Mouse (Mus musculus): ENCODE data around the gene Gm49369. TPM values are rescaled to one million over a fixed set of nuclear protein-coding genes. Genes with fewer than 3 reads are reported as not detected.

Gene Gm49369
- polyA plus RNA-seq, 1 experiment, result not detected

GRCm38 (mm10) chr7:142398052-142398451, 15.6 kb upstream of the Gm49369 start:
- no peak for TF ChIP-seq POLR2A (IDR thresholded peaks at IDR 0.05; ENCODE audit: low read depth, low read length)
- TF ChIP-seq CTCF (IDR thresholded peaks at IDR 0.05; ENCODE audit: borderline replicate concordance, insufficient read depth, low read length), result no peak
- Histone ChIP-seq H3K4me1 (ENCODE audit: control insufficient read depth, insufficient read depth, low read length) (no peaks in the 10 kb centered on the region), H3K27ac (ENCODE audit: insufficient read depth, low read length) (no peak overlapping the region), H3K4me3 (ENCODE audit: insufficient read depth, low read length) (no peak overlapping the region)

- Histone ChIP-seq H3K4me3 (ENCODE audit: insufficient read depth, low read length) (no peak overlapping the region), H3K27ac (ENCODE audit: insufficient read depth, low read length) (no peak overlapping the region), H3K4me1 (ENCODE audit: control insufficient read depth, insufficient read depth, low read length) (no peaks in the 10 kb centered on the region; the same call in 1 of the 2 replicates)
- TF ChIP-seq CTCF (IDR thresholded peaks at IDR 0.05; ENCODE audit: borderline replicate concordance, insufficient read depth, low read length) (no peak), POLR2A (IDR thresholded peaks at IDR 0.05; ENCODE audit: low read depth, low read length) (no peak)
Observed at GRCm38 (mm10) chr7:142396611-142397010, 14.1 kb upstream of the Gm49369 start.

GRCm38 (mm10) chr7:142395472-142395871, 13.0 kb upstream of the Gm49369 start:
- H3K4me1 ChIP-seq (ENCODE audit: control insufficient read depth, insufficient read depth, low read length), result no peaks in the 10 kb centered on the region; the same call in 1 of the 2 replicates
- TF ChIP-seq POLR2A (IDR thresholded peaks at IDR 0.05; ENCODE audit: low read depth, low read length) (no peak), CTCF (IDR thresholded peaks at IDR 0.05; ENCODE audit: borderline replicate concordance, insufficient read depth, low read length) (no peak)

GRCm38 (mm10) chr7:142394261-142395190, 12.1 kb upstream of the Gm49369 start:
- Histone ChIP-seq H3K4me1 (ENCODE audit: control insufficient read depth, insufficient read depth, low read length) (no peaks in the 10 kb centered on the region; the same call in 1 of the 2 replicates), H3K27ac (ENCODE audit: insufficient read depth, low read length) (no peak overlapping the region), H3K4me3 (ENCODE audit: insufficient read depth, low read length) (no peak overlapping the region)
- no peak for TF ChIP-seq POLR2A (IDR thresholded peaks at IDR 0.05; ENCODE audit: low read depth, low read length)

More at GRCm38 (mm10) chr7:142395472-142395871, 13.0 kb upstream of the Gm49369 start:
- Histone ChIP-seq H3K27ac (ENCODE audit: insufficient read depth, low read length) (no peak overlapping the region), H3K4me3 (ENCODE audit: insufficient read depth, low read length) (no peak overlapping the region)

- Histone ChIP-seq H3K4me3 (ENCODE audit: insufficient read depth, low read length) (no peak overlapping the region), H3K4me1 (ENCODE audit: control insufficient read depth, insufficient read depth, low read length) (no peaks in the 10 kb centered on the region; the same call in 1 of the 2 replicates), H3K27ac (ENCODE audit: insufficient read depth, low read length) (0 out of 2 replicates have a peak overlapping the region, but pooled peaks have one; percentile 10)
- no peak for TF ChIP-seq POLR2A (IDR thresholded peaks at IDR 0.05; ENCODE audit: low read depth, low read length)
- no peak for TF ChIP-seq CTCF (IDR thresholded peaks at IDR 0.05; ENCODE audit: borderline replicate concordance, insufficient read depth, low read length)
Observed at GRCm38 (mm10) chr7:142393191-142393590, 10.7 kb upstream of the Gm49369 start.

GRCm38 (mm10) chr7:142391609-142392008, 9.1 kb upstream of the Gm49369 start:
- no peak for TF ChIP-seq CTCF (IDR thresholded peaks at IDR 0.05; ENCODE audit: borderline replicate concordance, insufficient read depth, low read length)

GRCm38 (mm10) chr7:142391108-142391507, 8.6 kb upstream of the Gm49369 start:
- TF ChIP-seq CTCF (IDR thresholded peaks at IDR 0.05; ENCODE audit: borderline replicate concordance, insufficient read depth, low read length) (no peak), POLR2A (IDR thresholded peaks at IDR 0.05; ENCODE audit: low read depth, low read length) (no peak)
- Histone ChIP-seq H3K4me3 (ENCODE audit: insufficient read depth, low read length) (no peak overlapping the region), H3K4me1 (ENCODE audit: control insufficient read depth, insufficient read depth, low read length) (no peaks in the 10 kb centered on the region; the same call in 1 of the 2 replicates), H3K27ac (ENCODE audit: insufficient read depth, low read length) (no peak overlapping the region)

More at GRCm38 (mm10) chr7:142391609-142392008, 9.1 kb upstream of the Gm49369 start:
- Histone ChIP-seq H3K4me3 (ENCODE audit: insufficient read depth, low read length) (no peak overlapping the region), H3K4me1 (ENCODE audit: control insufficient read depth, insufficient read depth, low read length) (no peaks in the 10 kb centered on the region; the same call in 1 of the 2 replicates), H3K27ac (ENCODE audit: insufficient read depth, low read length) (no peak overlapping the region)

- TF ChIP-seq POLR2A (IDR thresholded peaks at IDR 0.05; ENCODE audit: low read depth, low read length) (no peak), CTCF (IDR thresholded peaks at IDR 0.05; ENCODE audit: borderline replicate concordance, insufficient read depth, low read length) (no peak)
- Histone ChIP-seq H3K27ac (ENCODE audit: insufficient read depth, low read length) (no peak overlapping the region), H3K4me1 (ENCODE audit: control insufficient read depth, insufficient read depth, low read length) (no peaks in the 10 kb centered on the region; the same call in 1 of the 2 replicates)
Observed at GRCm38 (mm10) chr7:142389961-142390650, 7.6 kb upstream of the Gm49369 start.

GRCm38 (mm10) chr7:142388740-142389139, 6.3 kb upstream of the Gm49369 start:
- H3K27ac ChIP-seq (ENCODE audit: insufficient read depth, low read length), result no peak overlapping the region
- TF ChIP-seq CTCF (IDR thresholded peaks at IDR 0.05; ENCODE audit: borderline replicate concordance, insufficient read depth, low read length) (no peak), POLR2A (IDR thresholded peaks at IDR 0.05; ENCODE audit: low read depth, low read length) (no peak)
- no peak overlapping the region for H3K4me3 ChIP-seq (ENCODE audit: insufficient read depth, low read length)
- no peaks in the 10 kb centered on the region; the same call in 1 of the 2 replicates for H3K4me1 ChIP-seq (ENCODE audit: control insufficient read depth, insufficient read depth, low read length)

More at GRCm38 (mm10) chr7:142389961-142390650, 7.6 kb upstream of the Gm49369 start:
- H3K4me3 ChIP-seq (ENCODE audit: insufficient read depth, low read length), result no peak overlapping the region
